Mouse (Mus musculus) cerebral cortex, adult 2 months (tissue): ENCODE data around the gene Col2a1.

ENCODE experiments used
- WGBS: fragments of 180-500 bp; shearing (Covaris S2); methylation state at CpG from one replicate; pipeline ENCODE4 v1.1.7; 2018; 5-methylcytosine and 5-hydroxymethylcytosine counted together

The Col2a1 gene

GRCm38 (mm10) chr15:98002991-98003821 is 1.3 kb downstream of the Col2a1 start:
- WGBS = 5% methylated on average over 42 of the region's 42 CpGs

DNA sequence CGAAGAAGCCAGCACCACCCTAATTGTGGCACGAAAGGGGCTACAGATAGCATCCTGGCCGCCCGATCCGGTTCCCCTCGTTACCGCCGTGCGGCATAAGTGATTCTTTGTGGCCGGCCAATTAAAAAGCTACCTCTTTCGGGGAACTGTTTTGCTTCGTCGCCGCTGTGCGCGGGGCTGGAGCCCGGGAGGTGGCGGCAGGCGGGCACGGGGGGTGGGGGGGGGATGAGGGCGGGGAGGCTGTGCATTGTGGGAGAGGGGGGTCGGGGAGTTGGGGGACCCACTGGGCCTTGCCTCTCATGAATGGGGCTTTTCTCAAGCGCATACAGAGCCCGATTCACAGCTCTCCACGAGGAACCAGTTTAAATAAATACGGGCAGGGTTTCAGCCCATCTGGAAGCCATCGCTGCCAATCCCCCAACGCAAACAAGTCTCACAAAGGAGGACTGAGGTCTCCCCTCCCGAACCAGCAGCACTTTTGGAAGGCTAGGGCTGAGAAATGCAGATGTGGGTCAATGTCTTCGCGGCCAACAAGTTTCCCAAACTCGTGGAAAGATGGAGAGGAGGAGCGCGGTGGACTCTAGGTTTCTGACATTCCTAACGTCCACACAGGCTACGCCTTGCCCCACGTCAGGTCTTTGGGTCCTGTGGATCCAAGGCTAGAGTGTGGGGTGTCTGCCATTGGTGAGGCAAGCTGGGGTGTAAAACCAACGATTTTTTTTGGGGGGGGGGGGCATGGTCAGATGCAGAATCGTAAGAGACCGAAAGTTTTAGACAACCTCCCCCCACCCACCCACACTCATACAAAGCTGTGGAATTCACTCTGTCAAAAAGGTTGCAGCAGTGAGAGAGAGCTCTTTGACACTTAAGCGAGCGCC is 2.1 kb downstream of the Col2a1 start:
- 2% methylated on average over 42 of the region's 42 CpGs for WGBS

DNA sequence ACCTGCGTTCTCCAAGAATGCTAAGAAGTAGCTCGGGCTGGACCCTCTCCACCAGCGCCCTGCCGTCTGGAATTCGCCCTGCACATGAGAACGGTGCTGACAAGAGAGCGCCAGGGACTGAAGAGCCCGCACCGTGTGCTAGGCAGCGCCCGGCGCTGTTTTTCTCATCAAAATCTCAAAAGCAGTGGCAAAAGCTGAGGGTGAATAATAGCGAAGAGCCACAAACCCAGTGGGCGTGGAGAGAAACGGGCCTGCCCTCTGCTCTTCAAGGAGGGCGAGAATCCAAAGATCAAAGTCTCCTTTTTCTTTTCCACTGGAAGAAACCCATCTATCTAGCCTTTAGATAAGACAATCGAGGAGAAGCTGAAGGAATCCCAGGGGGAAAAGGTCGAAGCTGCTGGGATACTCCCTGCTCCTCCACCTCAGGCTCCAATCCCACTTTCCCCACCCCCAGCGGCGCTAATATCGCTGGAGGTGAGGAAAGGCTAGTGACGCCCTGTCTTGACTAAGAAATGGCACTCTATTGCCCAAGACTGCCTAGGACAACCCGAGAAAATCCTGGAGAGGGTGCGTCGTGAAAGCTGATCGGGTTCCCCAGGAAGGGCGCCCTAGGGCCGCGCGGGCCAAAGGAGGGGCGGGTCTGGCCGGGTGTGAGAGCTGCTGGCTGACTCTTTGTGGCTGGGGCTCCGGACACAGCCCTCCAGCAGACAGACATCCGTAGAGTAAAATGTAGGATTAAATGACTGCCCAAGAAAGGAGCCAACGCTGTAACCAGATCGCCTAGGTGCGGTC is 3.0 kb downstream of the Col2a1 start:
- WGBS = 5% methylated on average over 37 of the region's 37 CpGs

- WGBS = 43% methylated on average over 7 of the region's 7 CpGs
Measured at GRCm38 (mm10) chr15:97999991-98000390, 4.5 kb downstream of the Col2a1 start.

GRCm38 (mm10) chr15:97999546-97999945 is 4.9 kb downstream of the Col2a1 start:
- WGBS = 64% methylated on average over 13 of the region's 13 CpGs

DNA sequence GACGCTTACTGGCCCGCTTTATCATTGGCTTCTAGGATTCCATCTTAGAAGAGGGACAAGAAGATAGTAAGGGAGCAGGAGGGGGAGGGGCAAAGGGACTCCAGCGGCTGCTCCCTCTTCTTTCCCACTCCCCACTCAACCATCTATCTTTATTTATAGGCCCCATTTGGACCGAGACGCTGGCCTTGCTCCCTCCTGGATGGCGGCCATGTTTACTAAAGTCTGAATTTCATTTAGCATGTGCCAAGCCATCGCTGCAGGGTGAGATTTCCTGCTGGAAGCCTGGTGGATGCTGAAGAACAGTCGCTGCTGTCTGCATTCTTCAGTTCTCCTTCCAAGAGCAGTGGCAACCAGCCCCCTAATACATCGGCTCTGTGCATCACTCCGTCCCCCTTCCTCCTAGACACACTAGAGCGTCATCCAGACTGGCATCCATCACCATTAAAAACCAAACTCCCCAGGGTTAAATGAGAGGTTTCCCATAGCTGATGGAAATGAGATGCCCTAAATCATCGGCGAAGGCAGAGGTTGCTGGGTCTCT is 7.7 kb downstream of the Col2a1 start:
- 29% methylated on average over 13 of the region's 13 CpGs for WGBS

DNA sequence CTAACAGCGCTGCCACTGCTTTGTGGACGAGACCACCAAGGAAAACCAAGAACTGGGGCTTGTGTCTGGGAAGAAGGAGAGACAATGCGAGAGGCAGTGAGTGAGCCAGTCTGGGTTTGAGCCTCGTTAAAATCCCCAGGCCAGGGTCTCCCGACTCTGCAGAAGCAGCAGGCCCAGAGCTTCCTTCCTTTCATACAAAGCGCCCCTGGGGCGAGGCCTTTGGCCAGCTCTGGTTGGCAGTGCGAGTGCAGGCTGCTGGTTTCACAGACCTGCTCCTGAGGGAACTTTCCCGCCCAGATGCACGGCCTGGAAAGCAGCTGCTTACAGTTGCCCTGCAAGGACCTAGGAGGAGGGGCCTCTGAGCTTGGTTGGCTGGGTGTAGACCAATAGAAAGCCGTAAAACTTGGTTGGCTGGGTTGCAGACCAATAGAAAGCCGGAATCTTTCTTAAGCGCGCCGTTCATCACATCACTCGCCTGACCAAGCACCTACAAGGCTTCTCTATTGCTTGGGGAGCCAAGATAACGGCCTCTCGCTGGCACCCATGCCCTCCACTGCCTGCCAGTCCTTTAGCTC is 11.7 kb downstream of the Col2a1 start:
- WGBS = 23% methylated on average over 18 of the region's 18 CpGs

DNA sequence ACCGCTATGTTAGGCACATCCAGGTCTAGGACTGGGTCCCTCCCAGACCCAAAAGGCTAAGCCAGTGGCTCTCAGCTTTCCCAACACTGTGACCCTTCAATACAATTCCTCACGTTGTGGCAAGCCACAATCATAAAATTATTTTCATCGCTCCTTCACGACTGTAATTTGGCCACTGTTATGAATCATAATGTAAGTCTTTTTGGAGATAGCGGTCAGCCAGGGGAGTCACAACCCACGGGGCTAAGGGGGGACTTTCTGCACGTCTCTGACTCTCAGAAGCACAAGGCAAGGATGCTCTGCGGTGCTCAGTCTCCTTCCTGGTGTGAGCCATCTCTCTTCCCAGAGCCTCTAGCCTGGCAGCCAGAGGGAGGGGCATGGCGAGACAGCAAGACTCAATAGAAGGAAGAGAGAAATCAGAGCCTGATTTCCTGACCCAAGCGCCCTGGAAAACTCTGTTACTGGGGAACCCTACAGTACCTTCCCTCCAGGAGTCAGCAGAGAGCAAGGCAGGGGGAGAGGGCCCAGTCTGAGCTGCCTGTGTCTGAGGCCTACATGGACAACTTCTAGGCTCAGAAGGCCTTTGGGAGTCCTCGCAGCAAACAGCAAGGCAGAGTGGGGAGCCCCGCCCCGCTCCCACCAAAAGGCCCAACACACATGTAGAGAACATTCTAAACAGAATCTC is 12.3 kb downstream of the Col2a1 start:
- 67% methylated on average over 13 of the region's 13 CpGs for WGBS

DNA sequence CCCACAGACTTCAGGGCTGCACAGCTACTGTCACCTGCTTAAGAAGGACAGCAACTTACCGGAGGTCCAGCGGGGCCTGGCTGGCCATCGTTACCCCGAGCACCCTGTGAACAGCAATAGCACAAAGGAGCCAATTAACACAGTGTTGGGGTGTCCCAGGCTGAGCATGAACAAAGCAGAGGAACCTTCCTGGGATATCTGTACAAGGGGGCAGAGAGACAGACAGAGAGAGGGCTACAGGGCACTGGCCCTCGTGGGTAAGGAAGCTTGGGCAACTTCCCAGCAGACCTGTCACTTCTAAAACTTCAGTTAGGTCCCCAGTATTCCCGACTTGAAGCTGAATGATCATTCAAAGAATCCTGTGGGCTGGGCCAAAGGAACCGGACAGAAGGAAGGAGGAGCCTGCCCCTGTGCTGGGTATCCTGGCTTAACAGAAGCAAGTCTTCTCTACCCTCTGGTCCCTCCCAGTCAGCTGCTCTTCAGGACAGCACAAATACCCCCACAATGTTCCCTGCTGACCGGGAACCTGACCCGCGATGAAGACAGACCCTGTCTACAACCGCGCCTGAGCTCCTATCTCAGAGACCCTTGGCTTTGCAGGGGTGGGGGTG is 13.1 kb downstream of the Col2a1 start:
- WGBS = 64% methylated on average over 12 of the region's 12 CpGs

DNA sequence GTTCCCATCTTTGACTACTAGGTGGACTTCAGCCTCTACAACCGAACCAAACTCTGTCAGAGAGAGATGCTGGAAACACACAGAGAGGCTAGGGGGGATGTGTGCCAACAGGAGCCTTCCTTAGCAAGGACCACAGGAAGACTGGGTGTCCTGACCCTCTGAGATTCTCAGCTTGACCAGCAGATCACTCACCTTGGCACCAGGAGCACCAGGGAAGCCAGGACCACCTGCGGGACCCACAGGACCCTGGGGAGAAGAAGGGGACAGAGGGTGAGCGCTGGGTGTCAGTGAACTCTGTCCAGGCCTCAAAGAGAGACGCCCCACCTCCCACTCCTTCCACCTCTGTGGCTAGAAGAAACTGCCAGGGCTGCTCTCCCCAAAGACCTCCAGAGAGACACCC is 13.8 kb downstream of the Col2a1 start:
- 58% methylated on average over 4 of the region's 4 CpGs for WGBS

- WGBS = 11% methylated on average over 6 of the region's 6 CpGs
Measured at GRCm38 (mm10) chr15:97990124-97990523, 14.4 kb downstream of the Col2a1 start.

DNA sequence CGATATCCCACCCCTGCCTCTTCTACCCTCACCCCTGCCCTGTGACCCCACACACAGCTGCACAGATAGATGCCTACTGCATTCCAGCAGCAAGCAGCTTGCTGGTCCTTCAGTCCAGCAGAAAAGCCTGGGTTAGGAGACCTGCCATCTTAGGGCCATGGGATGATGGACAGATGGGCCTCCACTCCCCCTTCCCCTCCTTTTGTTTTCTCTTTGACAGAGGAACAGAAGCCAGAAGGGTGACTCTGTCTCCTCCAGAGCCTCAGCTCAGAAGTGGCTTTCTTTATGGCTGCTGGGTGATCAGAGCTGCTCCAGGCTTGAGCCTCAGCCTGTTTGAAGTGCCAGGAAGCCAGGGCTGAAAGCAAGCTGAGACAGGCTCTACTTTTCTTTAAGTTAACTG is 15.0 kb downstream of the Col2a1 start:
- WGBS = 85% methylated on average over 1 of the region's 1 CpGs

DNA sequence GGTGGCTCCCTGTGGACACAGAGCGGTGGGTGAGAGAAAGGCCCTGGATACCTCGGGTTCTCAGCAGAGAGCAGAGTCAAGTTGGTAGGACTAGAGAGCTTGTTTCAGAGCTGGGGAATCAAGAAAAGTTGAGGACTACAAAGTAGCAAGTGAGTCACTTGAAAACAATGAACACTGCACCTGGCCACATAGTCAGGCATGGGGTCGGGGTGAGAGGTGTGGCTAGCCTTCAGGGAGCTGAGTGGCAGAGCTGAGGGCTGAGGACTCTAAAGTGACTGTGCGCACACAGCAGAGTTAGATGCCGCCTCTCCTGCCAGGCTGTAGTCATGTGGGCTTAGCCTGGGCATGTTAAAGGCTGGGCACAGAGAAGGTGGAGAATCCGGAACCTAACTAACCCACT is 22.9 kb downstream of the Col2a1 start:
- 90% methylated on average over 6 of the region's 6 CpGs for WGBS

DNA sequence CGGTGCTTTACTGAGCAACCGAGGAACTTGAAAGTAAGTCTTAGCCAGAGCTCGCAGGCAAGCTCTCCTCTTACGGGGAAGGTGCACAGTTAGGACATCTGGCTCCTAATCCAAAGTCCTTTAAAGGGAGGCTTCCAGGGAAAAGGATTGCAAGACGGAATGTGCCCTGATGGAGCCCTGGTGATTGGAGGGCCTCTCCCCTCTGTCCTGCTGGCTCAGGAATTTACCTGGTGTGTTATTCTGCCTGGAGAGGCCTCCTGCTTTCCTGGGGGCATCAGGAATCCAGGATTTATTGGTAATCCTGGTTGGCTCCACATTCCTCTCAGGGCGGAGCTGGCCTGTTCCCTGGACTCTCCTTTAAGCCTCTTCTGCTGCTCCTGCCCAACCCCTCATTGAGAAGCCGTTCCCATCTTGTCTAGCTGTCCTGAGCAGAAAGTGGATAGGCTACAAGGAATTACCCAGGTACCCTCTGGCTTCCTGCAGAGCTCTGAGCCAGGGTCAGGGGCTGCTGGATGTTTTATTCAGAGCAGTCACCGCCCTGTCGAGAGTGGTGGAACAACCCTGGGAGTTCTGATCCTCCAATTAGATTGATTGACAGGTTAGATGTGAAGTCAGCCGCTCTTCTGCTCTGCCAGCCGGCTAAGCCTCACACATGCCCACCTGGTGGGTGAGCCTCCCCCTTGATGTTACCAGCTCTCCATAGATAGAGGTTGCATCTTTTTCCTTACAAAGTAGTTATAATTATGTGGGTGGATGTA is 31.1 kb downstream of the Col2a1 start:
- WGBS = 68% methylated on average over 11 of the region's 11 CpGs

- 94% methylated on average over 6 of the region's 6 CpGs for WGBS
Measured at GRCm38 (mm10) chr15:97972580-97972979, 31.9 kb downstream of the Col2a1 start.

DNA sequence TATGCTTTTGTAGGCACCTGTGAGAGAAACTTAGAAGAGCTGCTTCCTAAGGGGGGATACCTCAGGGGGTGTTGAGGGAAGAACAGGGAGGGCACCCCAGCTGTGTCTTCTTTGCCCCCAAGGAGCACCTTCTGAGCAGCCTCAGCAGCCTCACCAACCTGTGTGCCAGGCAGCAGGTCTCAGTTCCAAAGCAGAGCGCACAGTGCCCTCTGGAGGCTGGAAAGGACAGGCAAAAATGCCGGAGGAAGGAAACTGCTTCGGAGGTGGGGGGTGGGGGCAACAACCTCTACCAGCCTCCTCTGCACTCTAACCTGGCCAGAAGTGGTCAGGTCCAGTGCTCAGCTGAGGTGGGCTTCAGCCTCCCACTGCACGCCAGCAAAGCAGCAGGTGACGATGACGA is 34.2 kb downstream of the Col2a1 start:
- 47% methylated on average over 6 of the region's 6 CpGs for WGBS

DNA sequence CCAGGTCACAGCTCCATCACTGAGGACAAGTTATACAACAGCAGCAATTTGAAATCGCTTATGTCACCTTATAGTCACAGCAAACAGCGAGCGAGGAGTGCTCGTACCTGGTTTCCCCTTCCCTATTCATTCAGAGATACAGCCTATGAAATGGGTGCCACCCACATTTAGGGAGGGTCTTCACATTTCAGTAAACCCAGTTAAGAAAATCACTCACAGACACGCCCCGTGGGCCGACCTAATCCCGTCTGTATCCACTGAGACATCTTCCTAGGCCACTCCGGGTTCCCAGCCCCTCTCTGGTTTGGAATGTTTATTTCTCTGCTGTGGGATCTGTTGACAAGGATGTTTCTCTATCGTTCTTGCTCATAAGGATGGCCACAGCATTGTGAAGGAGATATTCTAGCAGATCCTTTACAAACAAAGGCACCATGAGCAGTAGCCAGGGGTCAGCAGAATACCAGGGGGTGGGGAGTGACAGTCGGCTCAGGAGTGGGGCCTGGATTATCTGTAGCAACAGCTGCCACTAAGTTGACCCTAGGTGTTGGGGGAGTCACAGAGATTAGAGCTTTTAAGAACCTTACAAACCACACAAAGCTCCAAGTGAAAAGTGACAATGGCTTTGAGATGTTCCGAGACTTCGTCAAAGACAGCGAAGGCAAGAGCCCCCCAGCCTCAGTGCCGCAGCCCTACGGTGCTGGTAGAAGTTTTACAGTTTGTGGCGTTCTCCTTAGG is 39.0 kb downstream of the Col2a1 start:
- 71% methylated on average over 17 of the region's 17 CpGs for WGBS

- WGBS = 20% methylated on average over 7 of the region's 7 CpGs
Measured at GRCm38 (mm10) chr15:97964836-97965187, 39.7 kb downstream of the Col2a1 start.
